Mouse (Mus musculus) left cerebral cortex, postnatal 14 days (tissue): ENCODE data around the gene Ism2. TPM values are rescaled to one million over a fixed set of nuclear protein-coding genes. Genes with fewer than 3 reads are reported as not detected.
"Not testable (repeated sequence)": the region's sequence is repeated elsewhere in the genome, so short reads cannot be mapped to it uniquely, and the experiment has no call there.

Experiments
- DNase-seq, 2 experiments: peaks; one replicate each; pipeline ENCODE4 v3.0.0; 2021 to 2022; ENCODE audit warnings: low spot score in 2 of 2, mixed read lengths in 1 of 2
- intact Hi-C: fragments of 180-260 bp; cut with DNase I; formaldehyde crosslinking; loops from one replicate; pipeline ENCODE4 v1.15.1; 2025
- long read RNA-seq, 2 experiments: library from polyadenylated mRNA; stranded (forward); transcript quantifications; one replicate each; pipeline ENCODE4 v2.0.0; 2021
- total RNA-seq, 2 experiments: library from RNA; stranded (reverse); gene quantifications; 2 replicates each; pipeline ENCODE4 v1.2.3; 2021

Ism2 gene
- total RNA-seq: under 1 TPM; 0.47 to 0.48 TPM
- long read RNA-seq, experiment 1, partial matches to known transcripts: 0 of 1 reads
- long read RNA-seq, experiment 1, other reads (novel, unspliced or antisense): 1 of 1 reads
- long read RNA-seq, experiment 2, partial matches to known transcripts: 0 of 1 reads
- long read RNA-seq, experiment 2, other reads (novel, unspliced or antisense): 0 of 1 reads

- intact Hi-C loops: no loop called here
- DNase-seq: no peak
Observed at GRCm38 (mm10) chr12:87299657-87300440, at the start of gene Ism2. Gene Ism2, minus strand, starts transcription at chr12:87299705.

GRCm38 (mm10) chr12:87348029-87348428, 48.5 kb upstream of the Ism2 start:
- DNase-seq: no peak
- intact Hi-C loops: no loop called here

GRCm38 (mm10) chr12:87347511-87347910, 48.0 kb upstream of the Ism2 start:
- intact Hi-C loops: no loop called here
- no peak for DNase-seq

GRCm38 (mm10) chr12:87343084-87343605, 43.6 kb upstream of the Ism2 start:
- intact Hi-C loops: no loop called here

GRCm38 (mm10) chr12:87338082-87338481, 38.6 kb upstream of the Ism2 start:
- no peak for DNase-seq
- intact Hi-C loops: loop anchor here (10.0 kb wide), 1 partner anchor 203 kb away; no protein-coding TSS in a partner anchor

More at GRCm38 (mm10) chr12:87343084-87343605, 43.6 kb upstream of the Ism2 start:
- no peak for DNase-seq

GRCm38 (mm10) chr12:87334886-87335285, 35.4 kb upstream of the Ism2 start:
- peak; percentile 33 to 40 for DNase-seq
- intact Hi-C loops: loop anchor here (10.0 kb wide), 1 partner anchor 200 kb away; no protein-coding TSS in a partner anchor

- peak in 1 of 2 experiments; percentile 32 for DNase-seq
- intact Hi-C loops: loop anchor here (2.0 to 10.0 kb wide), 2 partner anchors 67 to 199 kb away; partner anchors contain the start of genes Ahsa1 and Vipas39
Observed at GRCm38 (mm10) chr12:87333794-87334193, 34.3 kb upstream of the Ism2 start.

- intact Hi-C loops: loop anchor here (2.0 to 10.0 kb wide), 2 partner anchors 66 to 198 kb away; partner anchors contain the start of genes Ahsa1 and Vipas39
- DNase-seq: no peak
Observed at GRCm38 (mm10) chr12:87332511-87332910, 33.0 kb upstream of the Ism2 start.

- DNase-seq: peak in 1 of 2 experiments; percentile 15
- intact Hi-C loops: loop anchor here (2.0 to 10.0 kb wide), 2 partner anchors 65 to 197 kb away; partner anchors contain the start of genes Ahsa1 and Vipas39
Observed at GRCm38 (mm10) chr12:87331908-87332307, 32.4 kb upstream of the Ism2 start.

- intact Hi-C loops: loop anchor here (10.0 kb wide), 1 partner anchor 196 kb away; no protein-coding TSS in a partner anchor
- no peak for DNase-seq
Observed at GRCm38 (mm10) chr12:87331053-87331456, 31.6 kb upstream of the Ism2 start.

- intact Hi-C loops: loop anchor here (10.0 kb wide), 1 partner anchor 195 kb away; no protein-coding TSS in a partner anchor
- DNase-seq: no peak
Observed at GRCm38 (mm10) chr12:87330213-87330612, 30.7 kb upstream of the Ism2 start.

GRCm38 (mm10) chr12:87328025-87328424, 28.5 kb upstream of the Ism2 start:
- intact Hi-C loops: no loop called here
- DNase-seq: no peak

GRCm38 (mm10) chr12:87327610-87328009, 28.1 kb upstream of the Ism2 start:
- intact Hi-C loops: no loop called here
- DNase-seq: no peak

- intact Hi-C loops: no loop called here
- DNase-seq: no peak
Observed at GRCm38 (mm10) chr12:87325452-87325851, 25.9 kb upstream of the Ism2 start.

GRCm38 (mm10) chr12:87319229-87319628, 19.7 kb upstream of the Ism2 start:
- no peak for DNase-seq
- intact Hi-C loops: no loop called here

- intact Hi-C loops: no loop called here
- DNase-seq: no peak
Observed at GRCm38 (mm10) chr12:87317951-87318350, 18.4 kb upstream of the Ism2 start.

- intact Hi-C loops: no loop called here
- no peak for DNase-seq
Observed at GRCm38 (mm10) chr12:87313098-87313497, 13.6 kb upstream of the Ism2 start.

- intact Hi-C loops, DNase-seq: not testable (repeated sequence)
Observed at GRCm38 (mm10) chr12:87306584-87306844, 7.0 kb upstream of the Ism2 start.

GRCm38 (mm10) chr12:87305767-87306583, 6.5 kb upstream of the Ism2 start:
- intact Hi-C loops: no loop called here
- DNase-seq: no peak

GRCm38 (mm10) chr12:87301189-87301588, 1.7 kb upstream of the Ism2 start:
- DNase-seq: no peak
- intact Hi-C loops: no loop called here
